In the genomic region with DNA sequence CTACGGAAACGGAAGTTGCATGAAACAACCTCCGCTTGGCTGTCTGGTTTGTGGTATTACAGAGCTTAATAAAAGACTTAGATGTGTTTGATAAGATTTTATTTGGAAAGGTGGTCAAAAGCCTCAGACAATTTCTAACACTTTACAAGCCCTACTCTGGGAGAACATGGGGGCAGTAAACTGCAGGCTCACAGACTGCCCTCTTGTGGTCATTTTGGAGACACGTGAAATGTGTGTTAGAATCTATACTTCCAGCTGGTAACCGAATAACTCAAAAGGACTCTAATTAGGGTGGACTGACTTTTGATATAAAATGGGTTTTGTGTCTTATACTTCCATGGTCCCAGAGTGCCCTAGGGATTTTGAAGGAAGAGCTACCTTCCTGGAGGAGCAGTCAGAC, we compare ENCODE assay signal across 11 mouse cellular contexts. TPM values are rescaled to one million over a fixed set of nuclear protein-coding genes. Genes with fewer than 3 reads are reported as not detected.
DNase-seq lines count a peak whose midpoint lies in the region; ATAC-seq and TF ChIP-seq lines count a peak whose summit lies in the region.
"Had no signal": no experiment of that assay in that cellular context is flagged by ENCODE, and none has a peak within 500 bp of the region (broad histone marks: within the 10 kb centered on the region; RNA-seq: fewer than 3 reads in every experiment).

No protein-coding gene starts in this region.

- no peak overlapping the region for H3K9ac ChIP-seq in hindbrain, embryonic 11.5 days (ENCODE audit: low read depth, low read length)
- no peak overlapping the region for H3K9ac ChIP-seq in hindbrain, embryonic 12.5 days
- H3K9ac ChIP-seq in lung, postnatal 0 days (replicated peaks; ENCODE audit: low read depth) = no peak overlapping the region
- H3K9ac ChIP-seq: embryonic facial prominence, embryonic 13.5 days had no signal

- no peaks in the 10 kb centered on the region for H3K9me3 ChIP-seq in hindbrain, embryonic 11.5 days (ENCODE audit: control insufficient read depth, low read length)
- no peaks in the 10 kb centered on the region for H3K9me3 ChIP-seq in hindbrain, embryonic 12.5 days (replicated peaks)
- H3K9me3 ChIP-seq in lung, postnatal 0 days (ENCODE audit: low read length) = no peaks in the 10 kb centered on the region
- H3K9me3 ChIP-seq: embryonic facial prominence, embryonic 13.5 days; hindbrain, embryonic 10.5 days had no signal

- no peak overlapping the region for H3K4me2 ChIP-seq in hindbrain, embryonic 11.5 days (replicated peaks; ENCODE audit: low read depth, low read length)
- no peak overlapping the region for H3K4me2 ChIP-seq in hindbrain, embryonic 12.5 days (replicated peaks)
- H3K4me2 ChIP-seq in lung, postnatal 0 days (replicated peaks; ENCODE audit: low read depth, low read length) = no peak overlapping the region
- H3K4me2 ChIP-seq: embryonic facial prominence, embryonic 13.5 days had no signal

- DNase-seq in hindbrain, embryonic 11.5 days (ENCODE audit: low spot score) = peak; percentile 18
- DNase-seq in lung, postnatal 0 days (ENCODE audit: low spot score) = no peak
- no peak for DNase-seq in lung, postnatal 4 days
- DNase-seq in Patski (ENCODE audit: low read depth, low spot score) = no peak
- peak; percentile 47 for DNase-seq in retina, embryonic 14.5 days (ENCODE audit: low spot score)
- no peak for DNase-seq in thymus, postnatal 25 days
- DNase-seq in gastrocnemius, adult 8-10 months (ENCODE audit: low spot score in 2 of 2) = no peak
- DNase-seq: gastrocnemius, postnatal 25 days had no signal

- H3K27me3 ChIP-seq in hindbrain, embryonic 11.5 days (ENCODE audit: control insufficient read depth, insufficient read depth, low read length) = no peaks in the 10 kb centered on the region
- no peaks in the 10 kb centered on the region for H3K27me3 ChIP-seq in hindbrain, embryonic 12.5 days
- H3K27me3 ChIP-seq in lung, postnatal 0 days (replicated peaks; ENCODE audit: insufficient read depth, low read length) = no peaks in the 10 kb centered on the region
- peaks cover 20% of the 10 kb centered on the region for H3K27me3 ChIP-seq in Patski
- H3K27me3 ChIP-seq: embryonic facial prominence, embryonic 13.5 days had no signal

- H3K36me3 ChIP-seq in hindbrain, embryonic 11.5 days (ENCODE audit: control insufficient read depth, insufficient read depth, low read length) = no peaks in the 10 kb centered on the region
- no peaks in the 10 kb centered on the region for H3K36me3 ChIP-seq in hindbrain, embryonic 12.5 days
- H3K36me3 ChIP-seq in lung, postnatal 0 days (ENCODE audit: insufficient read depth, low read length) = no peaks in the 10 kb centered on the region
- H3K36me3 ChIP-seq: embryonic facial prominence, embryonic 13.5 days; hindbrain, embryonic 10.5 days had no signal

- in situ Hi-C loops in Patski (cut with MboI; ENCODE audit: low pct_unique_long_range_greater_than_20kb) = no loop called here

- 78% methylated on average over 5 of the region's 5 CpGs for WGBS in hindbrain, embryonic 11.5 days
- WGBS in hindbrain, embryonic 12.5 days = 83% methylated on average over 5 of the region's 5 CpGs
- WGBS in lung, postnatal 0 days = 77% methylated on average over 5 of the region's 5 CpGs

- H3K4me3 ChIP-seq in hindbrain, embryonic 11.5 days (ENCODE audit: low read depth, low read length) = no peak overlapping the region
- H3K4me3 ChIP-seq in hindbrain, embryonic 12.5 days = no peak overlapping the region
- no peak overlapping the region for H3K4me3 ChIP-seq in lung, postnatal 0 days (ENCODE audit: low read depth, low read length)
- H3K4me3 ChIP-seq: embryonic facial prominence, embryonic 13.5 days; hindbrain, embryonic 10.5 days had no signal

- no peaks in the 10 kb centered on the region for H3K4me1 ChIP-seq in hindbrain, embryonic 11.5 days (replicated peaks; ENCODE audit: control insufficient read depth, insufficient read depth, low read length)
- no peaks in the 10 kb centered on the region for H3K4me1 ChIP-seq in hindbrain, embryonic 12.5 days
- H3K4me1 ChIP-seq in lung, postnatal 0 days (ENCODE audit: insufficient read depth, low read depth, low read length) = no peaks in the 10 kb centered on the region
- H3K4me1 ChIP-seq: embryonic facial prominence, embryonic 13.5 days; hindbrain, embryonic 10.5 days had no signal

- TF ChIP-seq CTCF in lung, postnatal 0 days (IDR thresholded peaks at IDR 0.05) = peak; percentile 57
- peak; percentile 57 for TF ChIP-seq CTCF in Patski (IDR thresholded peaks at IDR 0.05)

- CTCF ChIA-PET in Patski (lab: Charles Lee) = no interaction called here

- TF ChIP-seq EP300 in lung, postnatal 0 days (IDR thresholded peaks at IDR 0.05) = no peak

- no peak for ATAC-seq in hindbrain, embryonic 11.5 days (ENCODE audit: low FRiP score)
- ATAC-seq in hindbrain, embryonic 12.5 days (ENCODE audit: low FRiP score) = no peak
- no peak for ATAC-seq in lung, postnatal 0 days
- no peak for ATAC-seq in Patski

- POLR2A ChIA-PET in Patski (lab: Charles Lee) = no interaction called here

- H3K27ac ChIP-seq in hindbrain, embryonic 11.5 days (ENCODE audit: low read depth, low read length) = no peak overlapping the region
- H3K27ac ChIP-seq in hindbrain, embryonic 12.5 days = no peak overlapping the region
- no peak overlapping the region for H3K27ac ChIP-seq in lung, postnatal 0 days (ENCODE audit: low read length)
- H3K27ac ChIP-seq: embryonic facial prominence, embryonic 13.5 days; hindbrain, embryonic 10.5 days had no signal

RNA-seq across cellular contexts. Expression of a gene that starts 50.4 kb away (rescaled TPM):
- polyA plus RNA-seq in hindbrain, embryonic 11.5 days (2014; fragmentation: Nextera tagmentation; extraction: Ambion mirVana) = 0.08 and 0.19 TPM in 2 replicates
- polyA plus RNA-seq in hindbrain, embryonic 12.5 days (2016; fragmentation: Nextera tagmentation; extraction: Ambion mirVana) = 0.10 and 0.16 TPM in 2 replicates
- 0.04 TPM in 1 of 2 replicates, not detected in the other for polyA plus RNA-seq in lung, postnatal 0 days (2015; fragmentation: Nextera tagmentation; extraction: Ambion mirVana)
- polyA plus RNA-seq in Patski (2021) = not detected
- not detected for total RNA-seq in gastrocnemius, adult 8-10 months (2022)
- total RNA-seq: gastrocnemius, postnatal 25 days had no signal
- polyA plus RNA-seq: embryonic facial prominence, embryonic 13.5 days had no signal

Comparison
In these comparisons a context has a peak if more than half of its experiments do, and no peak if none do; other contexts are left out.
1. DNase-seq: peak in hindbrain, embryonic 11.5 days (single experiment) and retina, embryonic 14.5 days (single experiment); none in lung, postnatal 0 days (single experiment), lung, postnatal 4 days (0 of 2), Patski (single experiment), thymus, postnatal 25 days (single experiment) and gastrocnemius, adult 8-10 months (0 of 2).